In the genomic region with DNA sequence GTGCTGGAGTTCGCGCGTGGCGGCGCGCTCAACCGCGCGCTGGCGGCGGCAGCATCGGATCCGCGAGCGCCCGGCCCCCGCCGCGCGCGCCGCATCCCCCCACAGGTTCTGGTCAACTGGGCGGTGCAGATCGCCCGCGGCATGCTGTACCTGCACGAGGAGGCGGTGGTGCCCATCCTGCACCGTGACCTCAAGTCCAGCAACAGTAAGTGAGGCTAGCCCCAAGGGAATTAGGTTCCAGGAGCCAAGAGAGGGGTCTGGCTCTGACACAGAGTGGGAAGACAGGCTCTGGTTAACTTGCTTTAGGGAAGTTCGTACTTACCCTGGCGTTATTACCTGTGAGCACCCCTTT, we compare ENCODE assay signal across 9 mouse cellular contexts. TPM values are rescaled to one million over a fixed set of nuclear protein-coding genes. Genes with fewer than 3 reads are reported as not detected.
A peak's percentile ranks its signal among the peaks of the same experiment; 100 is the strongest.
DNase-seq lines count a peak whose midpoint lies in the region; ATAC-seq and TF ChIP-seq lines count a peak whose summit lies in the region.
"Had no signal": no experiment of that assay in that cellular context is flagged by ENCODE, and none has a peak within 500 bp of the region (broad histone marks: within the 10 kb centered on the region; RNA-seq: fewer than 3 reads in every experiment).

No protein-coding gene starts in this region.

- no peak overlapping the region for H3K27ac ChIP-seq in left cerebral cortex, adult 2 months
- no peak overlapping the region for H3K27ac ChIP-seq in forebrain, embryonic 12.5 days
- no peak overlapping the region for H3K27ac ChIP-seq in neural tube, embryonic 15.5 days (replicated peaks)

- 3% methylated on average over 31 of the region's 31 CpGs for WGBS in forebrain, embryonic 12.5 days
- 3% methylated on average over 31 of the region's 31 CpGs for WGBS in neural tube, embryonic 15.5 days

- H3K27me3 ChIP-seq in forebrain, embryonic 12.5 days = peaks cover 79% of the 10 kb centered on the region
- peaks cover 62% of the 10 kb centered on the region for H3K27me3 ChIP-seq in neural tube, embryonic 15.5 days (replicated peaks)

- peak overlapping the region; percentile 50; the same call in 1 of the 2 replicates for H3K9ac ChIP-seq in forebrain, embryonic 12.5 days
- H3K9ac ChIP-seq in neural tube, embryonic 15.5 days (replicated peaks) = peak overlapping the region; percentile 59

- no peak for ATAC-seq in forebrain, embryonic 12.5 days (ENCODE audit: low FRiP score)
- ATAC-seq in neural tube, embryonic 15.5 days (ENCODE audit: low FRiP score) = no peak; the same call in 1 of the 2 replicates

- H3K36me3 ChIP-seq in forebrain, embryonic 12.5 days (replicated peaks) = no peaks in the 10 kb centered on the region
- H3K36me3 ChIP-seq in neural tube, embryonic 15.5 days = no peaks in the 10 kb centered on the region

- no peaks in the 10 kb centered on the region for H3K9me3 ChIP-seq in forebrain, embryonic 12.5 days
- H3K9me3 ChIP-seq in neural tube, embryonic 15.5 days (replicated peaks) = no peaks in the 10 kb centered on the region

- peaks cover 17% of the 10 kb centered on the region for H3K4me1 ChIP-seq in forebrain, embryonic 12.5 days
- peaks cover 21% of the 10 kb centered on the region for H3K4me1 ChIP-seq in neural tube, embryonic 15.5 days

- H3K4me3 ChIP-seq in left cerebral cortex, adult 2 months = peak overlapping the region; percentile 71
- peak overlapping the region; percentile 53 for H3K4me3 ChIP-seq in forebrain, embryonic 12.5 days (replicated peaks)
- peak overlapping the region; percentile 60 for H3K4me3 ChIP-seq in neural tube, embryonic 15.5 days (replicated peaks)

- no peak for DNase-seq in left cerebral cortex, adult 2 months (ENCODE audit: extremely low spot score in 1 of 2, low spot score in 2 of 2)
- DNase-seq in left cerebral cortex, postnatal 25 days (ENCODE audit: low spot score in 2 of 2) = no peak
- peak; percentile 42 for DNase-seq in kidney, postnatal 14 days
- DNase-seq in adrenal gland, postnatal 10 days = no peak
- DNase-seq in left cerebral cortex, adult 11 months (ENCODE audit: low spot score) = no peak
- DNase-seq in left cerebral cortex, adult 8-10 months (ENCODE audit: low spot score in 2 of 2) = no peak
- DNase-seq: gastrocnemius, postnatal 14 days had no signal

- TF ChIP-seq CTCF in left cerebral cortex, adult 2 months (IDR thresholded peaks at IDR 0.05) = no peak

- peak overlapping the region; percentile 96 for H3K4me2 ChIP-seq in forebrain, embryonic 12.5 days
- H3K4me2 ChIP-seq in neural tube, embryonic 15.5 days = peak overlapping the region; percentile 99

- intact Hi-C loops in left cerebral cortex, adult 2 months (cut with DNase I) = no loop called here
- intact Hi-C loops in left cerebral cortex, postnatal 25 days (cut with DNase I) = no loop called here

RNA-seq across cellular contexts. Expression of a gene that starts 1.0 kb away (rescaled TPM):
- 1 to 10 TPM; 1.8 to 3.0 TPM for total RNA-seq in left cerebral cortex, adult 2 months (2021)
- 1 to 10 TPM; 1.7 to 2.6 TPM for total RNA-seq in left cerebral cortex, postnatal 25 days (2021)
- polyA plus RNA-seq in forebrain, embryonic 12.5 days (2016; fragmentation: Nextera tagmentation; extraction: Ambion mirVana) = 0.08 TPM in 2 replicates
- 0.59 and 0.86 TPM in 2 replicates for polyA plus RNA-seq in neural tube, embryonic 15.5 days (2015; fragmentation: Nextera tagmentation; extraction: Ambion mirVana)
- total RNA-seq in adrenal gland, postnatal 10 days (2021) = 1 to 10 TPM; 1.1 TPM
- total RNA-seq in left cerebral cortex, adult 8-10 months (2022) = 1 to 10 TPM; 2.3 to 2.9 (median 2.8) TPM

RNA-seq across cellular contexts. Expression of a gene that starts 13.1 kb away (rescaled TPM):
- total RNA-seq in left cerebral cortex, adult 2 months (2021) = 10 to 100 TPM; 90.3 to 91.0 TPM
- 10 to 100 TPM; 81.8 to 86.2 TPM for total RNA-seq in left cerebral cortex, postnatal 25 days (2021)
- 1.3 TPM in 2 replicates for polyA plus RNA-seq in forebrain, embryonic 12.5 days (2016; fragmentation: Nextera tagmentation; extraction: Ambion mirVana)
- 3.6 and 4.8 TPM in 2 replicates for polyA plus RNA-seq in neural tube, embryonic 15.5 days (2015; fragmentation: Nextera tagmentation; extraction: Ambion mirVana)
- total RNA-seq in adrenal gland, postnatal 10 days (2021) = under 1 TPM; 0.45 to 0.97 TPM
- 10 to 100 TPM; 76.7 to 90.1 (median 84.9) TPM for total RNA-seq in left cerebral cortex, adult 8-10 months (2022)

Comparison
In these comparisons a context has a peak if more than half of its experiments do, and no peak if none do; other contexts are left out.
1. RNA of a gene that starts 13.1 kb away (total RNA-seq): 90.3 to 91.0 TPM in left cerebral cortex, adult 2 months, 76.7 to 90.1 TPM in left cerebral cortex, adult 8-10 months and 81.8 to 86.2 TPM in left cerebral cortex, postnatal 25 days; 0.45 to 0.97 TPM in adrenal gland, postnatal 10 days; every median in the first group is over 10 times any median in the second.
2. Peak in every context shown above with its lines, with median percentiles within 50 percentile points of each other: H3K4me3 ChIP-seq.